Mouse (Mus musculus) embryonic fibroblast, embryonic 13.5 days (primary cell): ENCODE data around the gene Eml2.

ENCODE experiments used
- CTCF ChIP-seq: IDR thresholded peaks from 2 replicates; pipeline ENCODE4 v1.5.1; 2011; ENCODE audit warnings: mild to moderate bottlenecking, control low read depth, low read length, moderate library complexity, borderline replicate concordance; ENCODE audit not compliant: insufficient read depth
- POLR2A ChIP-seq: IDR thresholded peaks from 2 replicates; pipeline ENCODE4 v1.6.1; 2011; ENCODE audit warnings: low read depth, mild to moderate bottlenecking, control low read depth, low read length, moderate library complexity

- TF ChIP-seq CTCF (no peak), POLR2A (no peak)
Measured at GRCm38 (mm10) chr7:19209494-19209893, 33.3 kb downstream of the Eml2 start.
